7 mouse cellular contexts compared by ENCODE assay signal in the genomic region with DNA sequence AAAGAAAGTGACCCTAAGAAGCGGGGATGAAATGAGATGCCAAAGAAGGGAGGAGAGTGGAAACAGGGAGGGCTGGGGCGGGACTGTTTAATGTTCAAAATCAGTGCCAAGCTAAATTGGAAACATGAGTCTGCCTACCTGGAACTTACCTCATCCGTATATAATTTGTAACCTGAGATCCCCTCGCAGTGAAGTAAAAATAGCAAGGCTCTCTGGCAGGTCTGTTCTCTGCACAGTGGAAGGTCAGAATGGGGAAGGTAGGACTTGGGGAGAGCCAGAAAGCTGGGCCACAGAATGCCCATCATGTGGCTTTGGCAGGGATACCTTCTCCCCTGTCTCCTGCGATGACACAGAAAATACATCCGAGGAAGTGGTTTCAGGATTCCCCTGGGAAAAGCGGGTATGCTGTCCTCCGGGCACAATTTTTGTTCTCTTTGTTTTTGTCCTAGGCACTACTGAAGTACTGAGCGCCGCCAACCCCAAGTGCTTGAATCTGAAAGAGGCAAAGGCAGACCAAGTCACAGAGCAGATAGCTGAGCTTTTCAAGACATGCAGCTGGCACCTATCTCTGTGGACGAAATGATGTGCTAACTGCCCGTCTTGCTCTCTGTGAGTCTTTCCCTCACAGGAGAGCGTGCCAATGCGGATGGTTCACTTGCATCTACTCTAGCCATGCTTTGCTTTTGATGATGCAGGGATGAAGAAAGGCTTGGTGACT.
DNase-seq lines count a peak whose midpoint lies in the region; ATAC-seq lines count a peak whose summit lies in the region.

No protein-coding gene starts in this region.

- intact Hi-C loops in heart, postnatal 36 days (cut with DNase I) = loop anchor here (5.0 kb wide), 4 partner anchors 67 to 483 kb away; no protein-coding TSS in a partner anchor

- peak; percentile 89 for ATAC-seq in embryonic facial prominence, embryonic 15.5 days (ENCODE audit: insufficient number of reproducible peaks, low FRiP score, low TSS enrichment, low read depth)
- peak; percentile 78 for ATAC-seq in lung, embryonic 15.5 days (ENCODE audit: borderline replicate concordance, extremely low read depth, low FRiP score, low TSS enrichment)
- no peak for ATAC-seq in megakaryocyte, adult 5-6 weeks (ENCODE audit: poor library complexity, severe bottlenecking)

- no peaks in the 10 kb centered on the region for H3K27me3 ChIP-seq in embryonic facial prominence, embryonic 15.5 days
- no peaks in the 10 kb centered on the region for H3K27me3 ChIP-seq in lung, embryonic 15.5 days

- H3K4me2 ChIP-seq in embryonic facial prominence, embryonic 15.5 days (replicated peaks) = peak overlapping the region; percentile 27
- peak overlapping the region; percentile 25 for H3K4me2 ChIP-seq in lung, embryonic 15.5 days

- H3K36me3 ChIP-seq in embryonic facial prominence, embryonic 15.5 days = no peaks in the 10 kb centered on the region
- H3K36me3 ChIP-seq in lung, embryonic 15.5 days = no peaks in the 10 kb centered on the region

- 37% methylated on average over 14 of the region's 14 CpGs for WGBS in embryonic facial prominence, embryonic 15.5 days
- WGBS in lung, embryonic 15.5 days = 49% methylated on average over 14 of the region's 14 CpGs

- no peak overlapping the region for H3K9ac ChIP-seq in embryonic facial prominence, embryonic 15.5 days
- H3K9ac ChIP-seq in lung, embryonic 15.5 days = no peak overlapping the region

- peak; percentile 71 to 75 for DNase-seq in cerebellum, postnatal 10 days
- DNase-seq in heart, postnatal 36 days = peak; percentile 23 to 63
- DNase-seq in testis, postnatal 10 days (ENCODE audit: low spot score) = no peak
- DNase-seq in right cerebral cortex, adult 2 months (ENCODE audit: low spot score in 2 of 2) = no peak

- H3K9me3 ChIP-seq in embryonic facial prominence, embryonic 15.5 days (replicated peaks) = no peaks in the 10 kb centered on the region
- H3K9me3 ChIP-seq in lung, embryonic 15.5 days = no peaks in the 10 kb centered on the region

- peak overlapping the region; percentile 25 for H3K4me3 ChIP-seq in embryonic facial prominence, embryonic 15.5 days (replicated peaks)
- H3K4me3 ChIP-seq in lung, embryonic 15.5 days = peak overlapping the region; percentile 13; the same call in 1 of the 2 replicates

- peaks cover 7% of the 10 kb centered on the region; the same call in 1 of the 2 replicates for H3K4me1 ChIP-seq in embryonic facial prominence, embryonic 15.5 days
- H3K4me1 ChIP-seq in lung, embryonic 15.5 days = no peaks in the 10 kb centered on the region

- H3K27ac ChIP-seq in embryonic facial prominence, embryonic 15.5 days (replicated peaks) = peak overlapping the region; percentile 86
- peak overlapping the region; percentile 71 for H3K27ac ChIP-seq in lung, embryonic 15.5 days

Comparison
In these comparisons a context has a peak if more than half of its experiments do, and no peak if none do; other contexts are left out.
1. DNase-seq: peak in cerebellum, postnatal 10 days (2 of 2) and heart, postnatal 36 days (2 of 2); none in testis, postnatal 10 days (single experiment) and right cerebral cortex, adult 2 months (0 of 2).